Mouse (Mus musculus): ENCODE measurements at regions not wholly inside any gene's neighbourhood (a gene's known extent, or its start where the extent isn't known, plus 50 kb on each side); places are given as distances from the start of the nearest gene placed in this dataset.

GRCm38 (mm10) chr16:50841205-50841604 lies 250.3 kb upstream of the Ccdc54 start:
- no peak for TF ChIP-seq EP300 (IDR thresholded peaks at IDR 0.05)
- no peak for TF ChIP-seq CTCF (IDR thresholded peaks at IDR 0.05)
